Mouse (Mus musculus): ENCODE results near the gene Snx21. TPM values are rescaled to one million over a fixed set of nuclear protein-coding genes. Genes with fewer than 3 reads are reported as not detected.

Gene Snx21
- polyA plus RNA-seq (2012; rRNA removed): 52.0 and 61.8 TPM in 2 replicates

DNA sequence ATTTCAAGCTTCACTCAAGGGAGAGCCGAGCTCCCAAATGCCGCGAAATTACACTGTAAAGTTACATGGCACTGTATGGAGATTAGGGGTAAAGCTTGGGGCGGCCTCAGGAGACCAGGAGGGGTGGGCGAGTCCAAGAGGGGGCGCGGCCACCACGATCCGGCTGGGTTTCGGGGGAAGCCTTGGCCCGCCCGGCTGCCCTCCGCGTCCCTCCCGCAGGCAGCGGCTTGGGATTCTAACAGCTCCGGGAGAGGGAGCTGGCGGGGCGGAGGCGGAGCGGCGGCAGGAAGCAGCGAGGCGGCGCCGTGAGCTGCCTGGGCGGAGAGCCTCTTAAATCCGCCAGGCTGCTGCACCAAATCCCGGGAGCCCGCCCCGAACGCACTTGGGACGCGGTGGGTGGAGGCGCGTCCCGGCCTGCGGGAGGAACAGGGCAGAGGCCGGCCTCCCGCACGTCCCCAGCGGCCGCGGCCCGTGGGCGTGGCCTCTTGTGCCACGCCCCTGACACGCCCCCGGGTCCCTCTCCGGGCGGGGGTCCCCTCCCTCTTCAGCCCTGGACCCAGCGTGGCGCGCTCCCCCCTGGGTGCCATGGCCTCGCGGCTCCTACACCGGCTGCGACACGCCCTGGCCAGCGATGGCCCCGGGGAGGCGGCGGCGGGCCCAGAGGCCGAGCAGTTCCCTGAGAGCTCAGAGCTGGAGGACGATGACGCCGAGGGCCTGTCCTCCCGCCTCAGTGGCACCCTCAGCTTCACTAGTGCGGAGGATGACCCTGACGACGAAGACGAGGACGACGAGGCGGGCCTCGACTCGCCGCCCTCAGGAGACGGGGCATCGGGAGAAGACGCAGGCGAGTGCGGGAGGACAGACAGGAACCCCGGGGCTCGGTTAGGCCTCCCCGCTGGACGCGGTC is at the start of gene Snx21:
Snx21 (plus strand) TSS at position 343 of the 907 bp plus-strand sequence.
- TF ChIP-seq POLR2A (IDR thresholded peaks at IDR 0.05; ENCODE audit: borderline replicate concordance, extremely low read depth, low read depth, low read length) (peak; percentile 85), CTCF (IDR thresholded peaks at IDR 0.05; ENCODE audit: insufficient read depth, low read length) (no peak)
- DNase-seq: peak; percentile 88
- under 1% methylated on average over 85 of the region's 89 CpGs for WGBS
- H3K4me1 ChIP-seq (ENCODE audit: control insufficient read depth, insufficient read depth, low read length): peaks cover 20% of the 10 kb centered on the region
- peak within 1 kb of the TSS; percentile 66 for H3K4me3 ChIP-seq (replicated peaks; ENCODE audit: extremely low read depth, low read depth, low read length)

DNA sequence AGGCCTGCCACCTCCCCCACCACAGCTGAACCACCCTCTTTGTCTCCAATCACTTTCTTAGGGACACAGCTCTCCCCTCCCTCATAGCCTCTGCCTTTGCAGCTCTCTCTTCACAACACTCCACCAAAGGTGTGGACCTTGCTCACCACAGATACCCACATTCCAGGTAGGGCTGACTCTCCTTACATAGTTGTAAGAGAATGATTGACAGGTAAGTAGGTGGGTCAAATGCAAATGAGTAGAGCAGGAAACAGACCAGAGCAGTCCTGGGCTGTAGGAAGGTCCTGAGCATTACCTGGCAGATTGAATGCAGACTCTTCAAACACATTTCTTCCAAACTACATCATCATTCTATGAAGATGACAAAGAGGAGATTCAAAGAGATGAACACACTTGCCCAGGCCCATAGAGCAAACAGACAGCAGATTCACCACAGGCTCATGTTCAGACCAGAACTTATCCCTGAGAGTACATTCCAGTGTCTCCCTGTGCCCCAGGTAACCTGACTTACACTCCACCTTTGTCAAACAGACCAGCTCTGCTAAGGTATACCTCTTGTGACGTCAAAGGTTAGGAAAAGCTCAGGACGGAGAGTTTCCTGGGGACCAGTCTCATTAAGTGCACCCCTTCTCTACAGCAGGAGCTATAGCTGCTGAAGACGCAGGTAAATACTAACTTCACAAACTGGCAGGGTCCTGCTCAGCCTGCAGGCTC is 48.1 kb upstream of the Snx21 start:
- no peak overlapping the region for H3K4me3 ChIP-seq (replicated peaks; ENCODE audit: extremely low read depth, low read depth, low read length)
- DNase-seq: no peak
- TF ChIP-seq CTCF (IDR thresholded peaks at IDR 0.05; ENCODE audit: insufficient read depth, low read length) (no peak), POLR2A (IDR thresholded peaks at IDR 0.05; ENCODE audit: borderline replicate concordance, extremely low read depth, low read depth, low read length) (no peak)
- 56% methylated on average over 3 of the region's 3 CpGs for WGBS
- no peaks in the 10 kb centered on the region for H3K4me1 ChIP-seq (ENCODE audit: control insufficient read depth, insufficient read depth, low read length)

DNA sequence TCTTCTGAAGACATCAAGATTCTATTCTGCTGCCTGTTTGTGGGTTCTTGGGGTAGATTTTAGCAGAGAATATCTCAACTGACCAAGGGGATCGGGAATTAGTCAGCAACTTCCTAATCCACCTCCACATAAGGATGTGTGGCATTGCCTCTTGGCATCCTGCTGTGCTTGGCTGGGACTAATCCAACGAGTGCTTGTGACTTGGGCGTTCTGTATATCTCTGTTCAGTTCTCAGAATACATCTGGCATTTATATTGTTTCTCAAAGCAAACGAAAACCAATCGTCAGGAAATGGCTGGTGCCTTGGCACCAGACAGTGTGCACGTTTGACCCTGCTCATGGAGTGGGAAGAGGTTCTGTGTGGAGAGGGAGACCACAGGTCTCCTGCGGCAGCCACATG is 45.7 kb upstream of the Snx21 start:
- 45% methylated on average over 7 of the region's 7 CpGs for WGBS
- Histone ChIP-seq H3K4me1 (ENCODE audit: control insufficient read depth, insufficient read depth, low read length) (no peaks in the 10 kb centered on the region), H3K4me3 (replicated peaks; ENCODE audit: extremely low read depth, low read depth, low read length) (no peak overlapping the region)
- no peak for DNase-seq
- TF ChIP-seq POLR2A (IDR thresholded peaks at IDR 0.05; ENCODE audit: borderline replicate concordance, extremely low read depth, low read depth, low read length): no peak
- TF ChIP-seq CTCF (IDR thresholded peaks at IDR 0.05; ENCODE audit: insufficient read depth, low read length): no peak

DNA sequence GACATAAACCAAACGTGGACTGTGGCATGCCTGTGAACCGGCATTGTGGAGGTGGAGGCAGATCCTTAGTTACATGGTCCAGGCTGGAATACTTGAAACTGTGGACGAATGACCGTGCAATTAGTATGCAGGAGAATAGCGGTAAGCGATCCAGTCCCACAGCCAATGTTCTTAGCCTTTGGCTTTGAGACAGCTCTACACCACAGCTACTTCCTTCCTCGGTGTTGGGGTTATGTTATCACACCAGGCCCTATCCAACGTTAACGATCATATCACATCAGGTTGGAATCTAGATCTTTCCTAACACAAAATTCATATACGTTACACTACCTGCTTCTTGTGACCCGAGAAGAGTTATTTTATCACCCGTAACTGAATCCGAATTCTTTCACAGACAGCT is 40.6 kb upstream of the Snx21 start:
- H3K4me1 ChIP-seq (ENCODE audit: control insufficient read depth, insufficient read depth, low read length): peaks cover 5% of the 10 kb centered on the region
- DNase-seq: no peak
- TF ChIP-seq POLR2A (IDR thresholded peaks at IDR 0.05; ENCODE audit: borderline replicate concordance, extremely low read depth, low read depth, low read length): no peak
- no peak for TF ChIP-seq CTCF (IDR thresholded peaks at IDR 0.05; ENCODE audit: insufficient read depth, low read length)
- 58% methylated on average over 13 of the region's 13 CpGs for WGBS
- H3K4me3 ChIP-seq (replicated peaks; ENCODE audit: extremely low read depth, low read depth, low read length): peak overlapping the region; percentile 99

DNA sequence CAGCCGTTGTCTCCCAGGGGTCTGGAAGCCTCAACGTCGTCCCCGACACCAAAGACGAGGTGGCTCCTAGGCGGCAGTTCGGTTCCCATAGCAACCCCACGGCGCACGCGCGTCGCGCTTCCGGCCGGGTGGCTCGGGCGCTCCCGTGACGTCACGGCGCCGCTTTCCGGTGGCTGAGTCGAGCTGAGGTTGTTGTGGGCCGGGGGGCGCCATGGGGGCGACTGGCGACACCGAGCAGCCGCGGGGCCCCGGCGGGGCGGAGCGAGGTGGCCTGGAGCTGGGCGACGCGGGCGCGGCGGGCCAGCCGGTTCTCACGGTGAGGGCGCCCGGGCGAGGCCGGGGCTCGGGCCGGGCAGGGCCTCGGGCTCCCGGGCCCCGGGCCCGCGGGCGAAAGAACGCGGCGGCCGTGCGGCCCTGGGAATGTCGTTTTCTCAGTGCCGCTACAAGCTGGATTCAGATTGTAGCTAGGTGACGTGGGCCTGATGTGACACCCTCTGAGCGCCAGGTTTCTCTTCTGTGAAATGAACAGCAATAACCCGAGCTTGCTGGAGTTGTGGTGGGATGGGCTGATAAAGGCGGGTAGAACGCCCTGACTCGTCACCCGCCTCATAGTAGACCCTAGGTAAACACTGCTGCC is 39.7 kb upstream of the Snx21 start, which contains the start of the genes Wfdc3 and Dnttip1:
Wfdc3 (minus strand) TSS at position 89 of the 637 bp plus-strand sequence.
Dnttip1 (plus strand) TSS at position 141 of the 637 bp plus-strand sequence.
- peak within 1 kb of the TSS; percentile 99 for H3K4me3 ChIP-seq (replicated peaks; ENCODE audit: extremely low read depth, low read depth, low read length)
- peaks cover 5% of the 10 kb centered on the region for H3K4me1 ChIP-seq (ENCODE audit: control insufficient read depth, insufficient read depth, low read length)
- WGBS: under 1% methylated on average over 70 of the region's 70 CpGs
- peak; percentile 94 for DNase-seq
- TF ChIP-seq CTCF (IDR thresholded peaks at IDR 0.05; ENCODE audit: insufficient read depth, low read length) (no peak), POLR2A (IDR thresholded peaks at IDR 0.05; ENCODE audit: borderline replicate concordance, extremely low read depth, low read depth, low read length) (peak; percentile 45; the same call in 1 of the 2 replicates)

DNA sequence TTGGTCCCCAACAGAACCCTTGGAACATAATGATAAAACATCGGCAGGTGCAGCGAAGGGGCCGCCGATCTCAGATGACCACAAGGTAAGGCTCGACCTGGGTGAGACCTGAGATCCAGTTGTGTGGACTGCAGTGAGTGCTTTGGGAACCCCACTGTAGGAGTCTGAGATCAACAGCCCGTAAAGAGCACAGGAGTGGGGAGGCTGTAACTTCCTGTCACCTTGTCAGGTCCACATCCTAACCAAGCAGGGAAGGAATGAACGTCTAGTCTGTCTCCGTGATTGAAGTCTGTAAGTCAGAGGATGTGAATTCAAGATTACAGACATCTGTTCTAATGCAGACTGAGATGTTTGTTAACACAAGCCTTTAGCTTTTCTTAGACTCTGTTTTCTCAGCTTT is 38.9 kb upstream of the Snx21 start:
- Histone ChIP-seq H3K4me1 (ENCODE audit: control insufficient read depth, insufficient read depth, low read length) (peaks cover 5% of the 10 kb centered on the region), H3K4me3 (replicated peaks; ENCODE audit: extremely low read depth, low read depth, low read length) (peak overlapping the region; percentile 99)
- DNase-seq: no peak
- 28% methylated on average over 8 of the region's 8 CpGs for WGBS
- TF ChIP-seq CTCF (IDR thresholded peaks at IDR 0.05; ENCODE audit: insufficient read depth, low read length) (no peak), POLR2A (IDR thresholded peaks at IDR 0.05; ENCODE audit: borderline replicate concordance, extremely low read depth, low read depth, low read length) (no peak)

DNA sequence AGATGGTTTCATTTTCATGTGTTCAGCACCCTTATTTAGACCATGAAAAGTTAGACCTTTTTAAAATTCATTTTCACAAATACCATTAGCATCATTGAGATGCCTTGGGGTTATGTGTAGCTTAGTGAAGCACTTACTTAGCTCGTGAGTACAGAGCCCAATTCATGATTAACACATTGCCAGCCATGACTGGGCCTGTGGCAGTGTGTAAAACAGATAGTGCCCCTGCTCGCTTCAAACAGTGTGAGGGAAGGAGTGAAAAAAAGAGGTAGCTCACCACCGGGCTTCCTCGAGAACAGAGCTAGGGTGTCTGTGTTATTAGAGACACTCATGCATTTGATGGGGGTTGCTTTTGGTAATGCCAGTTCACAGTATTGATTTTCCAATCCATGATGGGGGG is 37.4 kb upstream of the Snx21 start:
- Histone ChIP-seq H3K4me1 (ENCODE audit: control insufficient read depth, insufficient read depth, low read length) (peaks cover 5% of the 10 kb centered on the region), H3K4me3 (replicated peaks; ENCODE audit: extremely low read depth, low read depth, low read length) (no peak overlapping the region)
- TF ChIP-seq POLR2A (IDR thresholded peaks at IDR 0.05; ENCODE audit: borderline replicate concordance, extremely low read depth, low read depth, low read length) (no peak), CTCF (IDR thresholded peaks at IDR 0.05; ENCODE audit: insufficient read depth, low read length) (no peak)
- 81% methylated on average over 4 of the region's 4 CpGs for WGBS
- no peak for DNase-seq

DNA sequence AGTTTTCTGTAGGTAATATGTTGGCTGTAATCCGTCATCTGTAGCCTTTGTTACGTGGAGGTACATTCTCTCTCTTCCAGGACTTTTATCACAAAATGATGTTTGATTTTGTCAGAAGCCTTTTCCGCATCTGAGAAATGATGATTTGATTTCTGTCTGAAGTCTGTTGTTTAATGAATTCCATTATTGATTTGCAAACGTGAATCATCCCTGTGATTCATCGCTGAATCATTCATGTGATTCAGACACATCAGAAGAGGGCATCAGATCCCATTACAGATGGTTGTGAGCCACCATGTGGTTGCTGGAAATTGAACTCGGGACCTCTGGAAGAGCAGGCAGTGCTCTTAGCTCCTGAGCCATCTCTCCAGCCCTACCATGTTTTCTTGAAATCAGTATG is 36.6 kb upstream of the Snx21 start:
- TF ChIP-seq POLR2A (IDR thresholded peaks at IDR 0.05; ENCODE audit: borderline replicate concordance, extremely low read depth, low read depth, low read length): no peak
- TF ChIP-seq CTCF (IDR thresholded peaks at IDR 0.05; ENCODE audit: insufficient read depth, low read length): no peak
- H3K4me3 ChIP-seq (replicated peaks; ENCODE audit: extremely low read depth, low read depth, low read length): no peak overlapping the region
- peaks cover 5% of the 10 kb centered on the region for H3K4me1 ChIP-seq (ENCODE audit: control insufficient read depth, insufficient read depth, low read length)
- WGBS: 81% methylated on average over 6 of the region's 6 CpGs
- no peak for DNase-seq

DNA sequence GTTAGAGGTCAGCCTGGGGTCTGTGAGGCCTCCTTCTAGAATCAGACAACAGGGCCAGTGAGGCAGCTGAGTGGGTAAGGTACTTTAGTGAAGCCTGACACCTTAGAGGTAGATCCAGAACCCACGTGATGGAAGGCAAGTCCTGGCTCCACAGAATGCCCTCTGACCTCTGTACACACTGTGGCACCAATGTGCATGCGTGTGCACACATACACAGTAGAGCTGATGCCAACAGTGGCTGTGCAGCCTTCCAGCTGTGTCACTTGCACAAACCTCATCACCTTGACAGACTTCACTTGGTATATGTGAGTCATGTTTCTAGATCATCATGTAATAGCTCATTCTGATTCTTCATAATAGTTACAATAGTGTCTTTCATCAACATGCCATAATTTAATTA is 33.2 kb upstream of the Snx21 start:
- 82% methylated on average over 2 of the region's 2 CpGs for WGBS
- TF ChIP-seq CTCF (IDR thresholded peaks at IDR 0.05; ENCODE audit: insufficient read depth, low read length) (no peak), POLR2A (IDR thresholded peaks at IDR 0.05; ENCODE audit: borderline replicate concordance, extremely low read depth, low read depth, low read length) (no peak)
- no peak for DNase-seq
- H3K4me1 ChIP-seq (ENCODE audit: control insufficient read depth, insufficient read depth, low read length): no peaks in the 10 kb centered on the region
- H3K4me3 ChIP-seq (replicated peaks; ENCODE audit: extremely low read depth, low read depth, low read length): no peak overlapping the region
